Mouse (Mus musculus) liver, adult (tissue): ENCODE data around the gene Gal.

Experiments
- GATA4 ChIP-seq: IDR thresholded peaks from 2 replicates; pipeline ENCODE4 v1.6.1; 2014; ENCODE audit warnings: mild to moderate bottlenecking, low read length; ENCODE audit not compliant: insufficient replicate concordance

Gal gene

DNA sequence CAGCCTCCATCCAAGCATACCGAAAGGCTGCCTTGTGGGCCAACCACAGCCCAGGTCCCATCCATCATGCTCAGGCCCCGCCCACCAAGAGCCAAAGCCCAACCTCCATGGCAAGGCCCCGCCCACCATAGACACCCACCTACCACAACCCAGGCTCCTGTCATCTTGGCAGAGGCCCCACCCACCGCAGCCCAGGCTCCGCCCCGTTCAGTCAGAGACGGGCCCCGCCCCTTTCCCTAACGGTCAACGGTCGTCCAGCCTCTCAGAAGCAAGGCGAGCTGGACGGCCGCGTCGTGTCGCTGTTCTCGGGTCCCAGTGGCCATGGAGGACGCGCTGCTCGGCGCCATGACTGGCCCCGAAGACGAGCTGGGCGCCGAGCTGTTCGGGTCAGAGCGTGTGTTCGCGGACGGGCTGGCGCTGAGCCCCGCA, 25.7 kb downstream of the Gal start, which contains the start of gene Tesmin:
Gene Tesmin (plus strand): TSS at position 229 of the 429 bp plus-strand sequence.
- no peak for TF ChIP-seq GATA4

DNA sequence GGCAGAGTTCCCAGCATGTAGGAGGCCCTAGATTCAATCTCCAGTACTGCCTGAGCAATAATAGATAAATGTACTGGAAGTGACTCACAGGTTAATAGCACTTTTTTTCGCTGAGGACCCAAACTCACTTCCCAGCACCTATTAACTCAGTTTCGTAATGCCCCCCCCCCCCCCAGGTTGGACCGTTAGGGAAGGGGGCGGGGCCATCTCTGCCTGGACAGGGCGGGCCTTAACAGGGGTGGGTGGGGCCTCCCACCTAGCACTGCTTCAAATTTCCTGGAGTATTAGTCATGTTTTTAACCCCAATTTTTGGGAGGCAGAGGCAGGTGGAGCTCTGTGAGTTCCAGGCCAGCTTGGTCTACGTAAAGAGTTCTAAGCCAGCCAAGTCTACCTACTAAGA, 26.3 kb downstream of the Gal start:
- no peak for TF ChIP-seq GATA4

DNA sequence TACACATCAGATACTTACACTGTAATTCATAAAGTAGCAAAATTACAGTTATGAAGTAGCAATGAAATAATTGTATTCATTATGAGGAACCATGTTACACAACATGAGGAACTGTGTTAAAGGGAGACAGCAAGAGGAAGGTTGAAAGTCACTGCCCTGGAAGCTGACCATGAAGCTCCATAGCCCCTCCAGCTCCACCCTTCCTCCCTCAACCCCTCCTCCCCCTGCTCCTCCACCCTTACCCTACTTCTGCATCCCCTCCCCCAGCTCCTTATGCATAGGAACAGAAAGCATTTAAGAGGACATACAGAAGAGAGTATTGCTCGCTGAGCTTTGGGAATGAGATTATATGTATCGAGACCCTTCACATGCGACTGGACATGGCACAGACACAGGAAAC, 35.7 kb downstream of the Gal start:
- TF ChIP-seq GATA4: no peak

DNA sequence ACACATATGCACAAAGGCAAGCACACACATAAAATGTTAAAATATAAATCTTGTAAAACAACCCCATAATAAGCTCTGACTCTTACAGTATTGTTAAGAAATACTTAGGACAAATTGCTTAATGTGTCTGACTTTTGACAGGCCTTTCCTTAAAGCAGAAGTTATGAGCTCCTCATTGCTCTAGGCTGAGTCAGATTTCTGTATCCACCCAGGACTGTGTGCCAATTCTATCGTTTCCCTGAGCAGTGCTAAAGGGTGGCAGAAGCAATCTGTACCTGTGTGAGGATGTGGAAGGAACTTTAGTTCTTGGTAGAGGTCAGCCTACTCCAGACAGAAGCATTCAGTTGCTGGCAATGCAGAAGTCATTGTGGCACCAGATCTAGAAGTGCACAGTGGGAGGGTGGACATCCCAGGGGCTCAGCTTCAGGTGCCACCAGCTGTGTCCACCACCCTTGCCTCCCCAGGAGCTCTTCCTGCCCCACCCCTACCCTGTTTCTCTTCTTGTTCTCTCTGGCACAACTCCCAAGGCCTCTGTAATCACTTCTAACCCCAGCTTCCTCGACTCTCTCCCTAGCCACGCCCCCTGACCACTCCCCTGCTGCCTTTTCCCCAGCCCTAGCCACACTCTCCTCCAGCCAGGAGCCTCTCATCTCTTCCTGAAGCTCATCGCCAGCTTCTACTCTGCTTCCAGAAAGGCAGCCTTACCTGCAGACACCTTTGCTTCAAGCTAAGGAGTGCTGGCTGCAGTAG, 37.2 kb downstream of the Gal start:
- no peak for TF ChIP-seq GATA4

DNA sequence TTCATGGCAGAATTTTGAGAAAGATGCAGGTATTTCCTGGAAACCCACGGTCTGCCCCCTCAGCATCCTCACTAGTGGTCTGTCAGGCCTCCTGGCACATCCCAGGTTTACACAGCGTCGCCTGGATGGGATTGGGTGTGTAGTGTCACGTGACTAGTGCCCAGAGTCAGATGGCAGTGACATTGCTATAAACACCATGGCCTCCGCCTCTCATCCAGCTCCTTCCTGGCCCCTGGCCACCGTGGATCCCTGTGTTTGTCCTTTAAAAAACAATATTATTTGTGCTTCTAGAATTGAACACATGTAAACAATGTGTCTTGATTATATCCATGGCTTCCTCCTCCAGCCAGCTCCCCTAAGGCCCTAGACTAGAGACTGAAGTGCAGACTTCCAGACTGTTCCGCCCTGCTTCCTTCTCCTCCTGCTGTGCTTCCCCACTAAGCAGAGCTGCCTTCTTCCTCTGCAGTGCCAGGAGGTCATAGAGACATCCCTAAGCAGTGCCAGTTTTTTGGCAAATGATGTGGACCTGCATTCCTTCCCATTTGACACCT, 38.3 kb downstream of the Gal start:
- no peak for TF ChIP-seq GATA4

DNA sequence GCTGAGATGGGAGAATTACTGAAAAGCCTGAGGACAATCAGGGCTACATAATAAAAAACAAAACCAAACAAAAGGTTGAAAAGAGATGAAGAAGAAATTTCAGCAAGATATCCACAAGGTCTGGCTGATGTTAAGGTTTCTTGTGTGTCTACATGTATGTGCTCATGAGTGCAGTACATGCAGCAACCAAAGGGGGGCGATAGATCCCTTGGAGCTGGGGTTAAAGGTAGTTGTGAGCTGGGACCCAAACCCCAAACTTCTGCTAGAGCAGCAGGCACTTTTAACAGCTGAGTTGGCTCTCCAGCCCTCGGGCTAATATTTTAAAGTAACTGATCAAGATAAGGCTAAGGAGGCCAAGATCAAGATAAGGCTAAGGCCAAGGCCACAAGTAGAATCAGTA, 40.3 kb downstream of the Gal start:
- TF ChIP-seq GATA4: no peak

DNA sequence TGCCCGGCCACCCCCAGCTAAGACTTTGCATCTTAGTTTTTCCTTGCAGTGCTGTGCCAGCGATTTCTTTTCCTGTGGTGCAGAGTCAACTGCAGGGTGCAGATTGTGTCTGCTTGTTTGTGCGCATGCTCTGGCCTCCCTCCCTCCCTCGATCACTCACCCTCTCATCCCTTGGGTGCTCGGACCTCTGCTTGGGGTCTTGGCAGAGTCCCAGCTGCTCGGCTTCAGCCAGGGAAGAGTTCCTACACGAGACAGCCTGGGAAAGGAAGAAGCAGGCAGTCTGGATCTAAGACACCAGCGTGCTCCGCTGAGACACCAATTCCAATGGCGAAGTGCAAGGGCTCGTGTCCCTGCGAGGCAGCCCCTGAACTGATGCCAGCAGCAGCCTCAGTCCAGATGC, 41.0 kb downstream of the Gal start:
- no peak for TF ChIP-seq GATA4

DNA sequence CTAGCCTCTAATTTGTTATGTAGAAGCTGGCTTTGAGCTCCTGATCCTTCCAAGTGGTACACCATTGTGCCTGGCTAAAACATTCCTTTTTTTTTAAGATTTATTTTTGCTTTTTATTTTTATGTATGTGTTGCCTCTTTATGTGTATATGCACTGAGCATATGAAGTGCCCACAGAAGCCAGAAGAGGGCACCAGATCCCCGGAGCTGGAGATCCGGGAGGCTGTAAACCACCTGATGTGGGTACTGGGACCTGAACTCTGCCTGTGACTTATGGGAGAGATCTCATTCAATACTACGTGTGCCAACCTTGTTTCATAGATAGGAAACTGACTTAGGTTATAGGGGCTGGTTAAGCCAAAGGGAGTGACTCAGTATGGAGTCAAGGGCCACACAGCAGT, 46.1 kb downstream of the Gal start:
- no peak for TF ChIP-seq GATA4

DNA sequence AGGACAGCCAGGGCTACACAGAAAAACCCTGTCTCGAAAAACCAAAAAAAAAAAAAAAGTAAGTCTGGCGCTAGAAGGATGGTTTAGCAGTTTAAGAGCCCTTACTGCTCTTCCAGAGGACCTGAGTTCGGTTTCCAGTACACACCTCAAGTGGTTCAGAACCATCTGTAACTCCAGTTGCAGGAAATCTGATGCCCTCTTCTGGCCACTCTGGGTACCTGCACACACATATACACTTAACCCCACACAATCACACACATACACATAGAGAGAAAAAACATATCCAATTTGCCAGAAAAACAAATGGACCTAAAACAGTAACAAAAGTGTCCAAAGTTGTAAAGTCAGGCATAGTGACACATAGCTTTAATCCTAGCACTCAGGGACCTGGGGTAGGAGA, 49.3 kb downstream of the Gal start:
- no peak for TF ChIP-seq GATA4

DNA sequence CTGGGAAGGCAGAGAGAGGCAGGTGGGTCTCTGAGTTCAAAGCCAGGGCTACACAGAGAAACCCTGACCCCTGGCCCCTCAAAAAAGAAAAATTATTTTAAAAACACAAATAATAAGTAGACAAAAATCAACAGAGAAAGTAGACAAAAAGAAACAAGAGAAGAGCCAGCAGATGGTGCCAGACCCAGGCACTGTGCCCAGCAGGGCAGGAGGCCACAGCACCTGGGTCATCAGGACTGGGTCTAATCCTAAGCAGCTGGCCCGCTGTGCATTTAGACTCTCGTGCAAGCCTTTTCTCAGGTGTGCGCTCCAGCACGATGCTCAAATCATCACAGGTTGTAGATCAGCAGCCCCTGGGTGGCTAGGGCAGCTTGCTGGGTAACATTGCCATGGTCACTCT, 50.8 kb downstream of the Gal start:
- no peak for TF ChIP-seq GATA4
